Mouse (Mus musculus) heart, embryonic 11.5 days (tissue): ENCODE results near the gene L1cam. TPM values are rescaled to one million over a fixed set of nuclear protein-coding genes. Genes with fewer than 3 reads are reported as not detected.
A peak's percentile ranks its signal among the peaks of the same experiment; 100 is the strongest.

Experiments used
- ATAC-seq: fragments of 200-750 bp; cut with Nextera tagmentation; replicated peaks from 2 replicates; pipeline ENCODE4 v1.8.0; 2017; ENCODE audit warnings: moderate library complexity; ENCODE audit not compliant: insufficient number of reproducible peaks, low FRiP score, low TSS enrichment
- H3K27ac ChIP-seq: fragments of 300-500 bp; sonication (generic); 2 replicates; pipeline ENCODE4 v1.5.1; 2014; ENCODE audit warnings: mild to moderate bottlenecking, low read depth, low read length
- H3K27me3 ChIP-seq: fragments of 300-500 bp; sonication (generic); 2 replicates; pipeline ENCODE4 v1.6.1; 2014; ENCODE audit warnings: mild to moderate bottlenecking, low read length, mixed read lengths; ENCODE audit not compliant: control insufficient read depth, insufficient read depth
- H3K36me3 ChIP-seq: fragments of 300-500 bp; sonication (generic); 2 replicates; pipeline ENCODE4 v1.6.1; 2014; ENCODE audit warnings: mild to moderate bottlenecking, low read length, moderate library complexity, mixed read lengths; ENCODE audit not compliant: control insufficient read depth, insufficient read depth
- H3K4me1 ChIP-seq: fragments of 300-500 bp; sonication (generic); 2 replicates; pipeline ENCODE4 v1.6.1; 2014; ENCODE audit warnings: low read length; ENCODE audit not compliant: control insufficient read depth, insufficient read depth
- H3K4me2 ChIP-seq: fragments of 300-500 bp; sonication (generic); 2 replicates; pipeline ENCODE4 v1.6.1; 2014; ENCODE audit warnings: mild to moderate bottlenecking, moderate library complexity
- H3K4me3 ChIP-seq: fragments of 300-500 bp; sonication (generic); 2 replicates; pipeline ENCODE4 v1.5.1; 2014; ENCODE audit warnings: low read depth, low read length
- H3K9ac ChIP-seq: fragments of 300-500 bp; sonication (generic); 2 replicates; pipeline ENCODE4 v1.6.1; 2014; ENCODE audit warnings: mild to moderate bottlenecking, low read depth, low read length, moderate library complexity
- H3K9me3 ChIP-seq: fragments of 300-500 bp; sonication (generic); replicated peaks from 2 replicates; pipeline ENCODE4 v1.6.1; 2016; ENCODE audit warnings: low read length; ENCODE audit not compliant: control insufficient read depth
- WGBS: fragments of 180-500 bp; shearing (Covaris S2); extraction: QIAGEN DNeasy Blood & Tissue Kit; methylation state at CpG from one replicate; pipeline ENCODE4 v1.1.7; 2014; ENCODE audit not compliant: insufficient replicate concordance; 5-methylcytosine and 5-hydroxymethylcytosine counted together
- polyA plus RNA-seq: library from polyadenylated mRNA; unstranded; fragments of >200 nt; fragmentation: Nextera tagmentation; extraction: Ambion mirVana; gene quantifications from 2 replicates; pipeline ENCODE4 v1.2.1, GENCODE M21; 2014

L1cam gene
- polyA plus RNA-seq, 1 experiment from 2014 or later = 1.3 TPM

- Histone ChIP-seq H3K4me3 (no peak overlapping the region), H3K4me2 (no peak overlapping the region), H3K9ac (no peak overlapping the region), H3K4me1 (no peaks in the 10 kb centered on the region), H3K27me3 (peaks cover 2% of the 10 kb centered on the region; the same call in 1 of the 2 replicates), H3K9me3 (no peaks in the 10 kb centered on the region), H3K36me3 (no peaks in the 10 kb centered on the region), H3K27ac (no peak overlapping the region)
- 90% methylated on average over 14 of the region's 14 CpGs for WGBS
- ATAC-seq = no peak
Measured at GRCm38 (mm10) chrX:73892833-73893232, 3.1 kb downstream of the L1cam start.

GRCm38 (mm10) chrX:73891551-73892152, 4.3 kb downstream of the L1cam start, which contains the start of gene Avpr2:
Avpr2 (plus strand) TSS chrX:73892102.
- ATAC-seq = no peak
- H3K27me3 ChIP-seq = peaks cover 2% of the 10 kb centered on the region; the same call in 1 of the 2 replicates
- no peaks in the 10 kb centered on the region for H3K4me1 ChIP-seq
- 74% methylated on average over 6 of the region's 6 CpGs for WGBS
- H3K4me2 ChIP-seq = no peak within 1 kb of the TSS
- H3K27ac ChIP-seq = no peak within 1 kb of the TSS
- no peaks in the 10 kb centered on the region for H3K9me3 ChIP-seq
- H3K36me3 ChIP-seq = no peaks in the 10 kb centered on the region
- H3K4me3 ChIP-seq = no peak within 1 kb of the TSS
- no peak within 1 kb of the TSS for H3K9ac ChIP-seq

GRCm38 (mm10) chrX:73881463-73881862, 14.4 kb downstream of the L1cam start:
- Histone ChIP-seq H3K4me3 (no peak overlapping the region), H3K36me3 (no peaks in the 10 kb centered on the region), H3K27ac (no peak overlapping the region), H3K9ac (no peak overlapping the region), H3K4me2 (no peak overlapping the region; the same call in 1 of the 2 replicates), H3K4me1 (no peaks in the 10 kb centered on the region), H3K27me3 (peaks cover 27% of the 10 kb centered on the region), H3K9me3 (no peaks in the 10 kb centered on the region)
- 13% methylated on average over 6 of the region's 6 CpGs for WGBS
- no peak for ATAC-seq

- Histone ChIP-seq H3K9ac (no peak overlapping the region), H3K36me3 (no peaks in the 10 kb centered on the region), H3K27me3 (peaks cover 28% of the 10 kb centered on the region), H3K4me2 (peak overlapping the region; percentile 63), H3K4me1 (no peaks in the 10 kb centered on the region), H3K9me3 (no peaks in the 10 kb centered on the region), H3K27ac (no peak overlapping the region), H3K4me3 (peak overlapping the region; percentile 39)
- no peak for ATAC-seq
- 22% methylated on average over 16 of the region's 16 CpGs for WGBS
Measured at GRCm38 (mm10) chrX:73881036-73881427, 14.9 kb downstream of the L1cam start.

GRCm38 (mm10) chrX:73880194-73881035, 15.5 kb downstream of the L1cam start:
- peaks cover 30% of the 10 kb centered on the region for H3K27me3 ChIP-seq
- 13% methylated on average over 30 of the region's 48 CpGs for WGBS
- H3K36me3 ChIP-seq = no peaks in the 10 kb centered on the region
- ATAC-seq = no peak
- no peaks in the 10 kb centered on the region for H3K4me1 ChIP-seq
- peak overlapping the region; percentile 39 for H3K4me3 ChIP-seq
- H3K4me2 ChIP-seq = peak overlapping the region; percentile 63
- no peaks in the 10 kb centered on the region for H3K9me3 ChIP-seq
- no peak overlapping the region for H3K9ac ChIP-seq
- H3K27ac ChIP-seq = no peak overlapping the region

- H3K9ac ChIP-seq = no peak overlapping the region
- no peak overlapping the region for H3K4me3 ChIP-seq
- H3K4me1 ChIP-seq = no peaks in the 10 kb centered on the region
- no peak overlapping the region for H3K4me2 ChIP-seq
- H3K9me3 ChIP-seq = no peaks in the 10 kb centered on the region
- no peaks in the 10 kb centered on the region for H3K36me3 ChIP-seq
- no peak overlapping the region for H3K27ac ChIP-seq
- no peak for ATAC-seq
- H3K27me3 ChIP-seq = peaks cover 33% of the 10 kb centered on the region
- WGBS = 56% methylated on average over 1 of the region's 1 CpGs
Measured at GRCm38 (mm10) chrX:73877014-73877413, 18.9 kb downstream of the L1cam start.

- no peak for ATAC-seq
- Histone ChIP-seq H3K36me3 (no peaks in the 10 kb centered on the region), H3K9me3 (no peaks in the 10 kb centered on the region), H3K9ac (no peak overlapping the region), H3K27ac (no peak overlapping the region), H3K4me3 (no peak overlapping the region), H3K27me3 (peaks cover 31% of the 10 kb centered on the region), H3K4me2 (no peak overlapping the region), H3K4me1 (no peaks in the 10 kb centered on the region)
- 70% methylated on average over 2 of the region's 2 CpGs for WGBS
Measured at GRCm38 (mm10) chrX:73875881-73876280, 20.0 kb downstream of the L1cam start.

- no peak for ATAC-seq
- Histone ChIP-seq H3K36me3 (no peaks in the 10 kb centered on the region), H3K27ac (no peak overlapping the region), H3K4me2 (no peak overlapping the region), H3K9ac (no peak overlapping the region), H3K27me3 (peaks cover 10% of the 10 kb centered on the region), H3K9me3 (no peaks in the 10 kb centered on the region), H3K4me3 (no peak overlapping the region), H3K4me1 (no peaks in the 10 kb centered on the region)
- WGBS = 47% methylated on average over 1 of the region's 1 CpGs
Measured at GRCm38 (mm10) chrX:73871956-73872355, 23.9 kb downstream of the L1cam start.
